Mouse (Mus musculus): Measurements from ENCODE around the gene Col17a1. TPM values are rescaled to one million over a fixed set of nuclear protein-coding genes. Genes with fewer than 3 reads are reported as not detected.

Gene Col17a1
- polyA plus RNA-seq, 1 experiment from 2014 or later: 0.30 TPM

DNA sequence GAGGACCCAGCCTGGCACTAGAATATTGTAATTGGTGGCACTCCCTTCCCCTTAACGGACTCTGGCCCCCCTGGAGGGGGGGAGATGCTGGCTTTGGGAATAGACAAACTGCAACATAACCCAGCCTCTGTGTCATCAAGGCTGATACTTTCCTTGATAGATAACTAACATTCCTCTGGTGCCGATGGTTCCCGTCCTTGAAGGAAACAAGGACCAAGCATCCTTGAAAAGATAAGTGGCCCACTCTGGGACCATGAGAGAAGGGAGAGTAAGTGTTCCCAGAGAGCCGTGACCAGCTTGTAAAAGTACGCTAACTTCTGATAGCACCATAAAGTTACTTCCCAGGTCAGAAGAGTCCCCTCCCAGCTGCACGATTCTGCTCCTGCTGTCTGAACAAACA is 30.6 kb upstream of the Col17a1 start:
- H3K4me3 ChIP-seq (ENCODE audit: low read depth, low read length): no peak overlapping the region
- no peak for TF ChIP-seq CTCF (IDR thresholded peaks at IDR 0.05; ENCODE audit: low read depth)
- no peak overlapping the region for H3K9ac ChIP-seq (ENCODE audit: low read depth, low read length)
- H3K27me3 ChIP-seq (replicated peaks; ENCODE audit: control insufficient read depth, insufficient read depth, low read length): no peaks in the 10 kb centered on the region
- H3K36me3 ChIP-seq (ENCODE audit: control insufficient read depth, insufficient read depth): no peaks in the 10 kb centered on the region
- ATAC-seq: no peak
- 24% methylated on average over 6 of the region's 6 CpGs for WGBS
- H3K9me3 ChIP-seq (ENCODE audit: control insufficient read depth): no peaks in the 10 kb centered on the region
- H3K4me1 ChIP-seq (replicated peaks; ENCODE audit: control insufficient read depth, insufficient read depth, low read length): no peaks in the 10 kb centered on the region
- H3K4me2 ChIP-seq (replicated peaks; ENCODE audit: low read depth): no peak overlapping the region
- H3K27ac ChIP-seq (ENCODE audit: low read depth, low read length): no peak overlapping the region

DNA sequence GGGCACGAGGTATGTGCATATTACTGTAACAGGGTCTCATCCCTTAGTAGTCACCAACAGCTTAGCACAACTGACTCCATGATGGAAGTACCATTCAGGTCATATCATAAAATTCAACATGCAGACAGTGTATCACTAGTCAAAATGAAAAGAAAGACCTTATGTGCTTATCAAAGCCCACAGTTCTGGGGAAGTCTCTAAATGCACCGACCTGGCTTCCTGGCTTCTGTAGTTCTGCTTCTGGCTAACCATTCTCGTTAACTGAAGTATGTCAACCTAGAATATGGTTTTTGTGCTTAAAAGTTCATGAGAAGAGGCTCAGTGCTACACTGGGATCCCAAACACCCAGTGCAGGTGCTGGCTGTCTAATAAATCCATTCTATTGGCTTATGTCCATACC is 27.3 kb upstream of the Col17a1 start:
- Histone ChIP-seq H3K4me1 (replicated peaks; ENCODE audit: control insufficient read depth, insufficient read depth, low read length) (no peaks in the 10 kb centered on the region), H3K9ac (ENCODE audit: low read depth, low read length) (no peak overlapping the region), H3K4me2 (replicated peaks; ENCODE audit: low read depth) (no peak overlapping the region), H3K27ac (ENCODE audit: low read depth, low read length) (no peak overlapping the region), H3K9me3 (ENCODE audit: control insufficient read depth) (no peaks in the 10 kb centered on the region), H3K4me3 (ENCODE audit: low read depth, low read length) (no peak overlapping the region), H3K36me3 (ENCODE audit: control insufficient read depth, insufficient read depth) (no peaks in the 10 kb centered on the region), H3K27me3 (replicated peaks; ENCODE audit: control insufficient read depth, insufficient read depth, low read length) (no peaks in the 10 kb centered on the region)
- TF ChIP-seq CTCF (IDR thresholded peaks at IDR 0.05; ENCODE audit: low read depth): no peak
- WGBS: 87% methylated on average over 3 of the region's 3 CpGs
- no peak for ATAC-seq

DNA sequence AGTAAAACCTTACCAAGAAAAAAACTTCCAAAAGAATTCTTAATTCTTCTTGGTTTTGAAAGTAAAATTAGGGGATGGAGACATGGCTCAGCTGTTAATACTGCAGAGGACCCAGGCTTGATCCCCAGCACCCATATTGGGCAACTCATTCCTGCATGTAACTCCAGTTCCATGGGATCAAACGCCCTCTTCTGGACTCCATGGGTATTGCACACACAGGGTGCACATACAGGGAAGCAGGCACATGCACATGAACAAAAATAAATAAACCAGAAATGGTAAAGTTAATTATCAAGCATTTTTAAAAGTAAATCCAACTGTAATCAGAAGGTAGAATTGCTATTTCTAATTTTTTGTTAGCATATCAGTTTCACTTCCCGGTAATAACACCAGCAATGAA is 24.2 kb upstream of the Col17a1 start:
- peak; percentile 29 for TF ChIP-seq CTCF (IDR thresholded peaks at IDR 0.05; ENCODE audit: low read depth)
- Histone ChIP-seq H3K27me3 (replicated peaks; ENCODE audit: control insufficient read depth, insufficient read depth, low read length) (no peaks in the 10 kb centered on the region), H3K4me1 (replicated peaks; ENCODE audit: control insufficient read depth, insufficient read depth, low read length) (no peaks in the 10 kb centered on the region), H3K4me2 (replicated peaks; ENCODE audit: low read depth) (no peak overlapping the region), H3K9ac (ENCODE audit: low read depth, low read length) (no peak overlapping the region), H3K27ac (ENCODE audit: low read depth, low read length) (no peak overlapping the region), H3K36me3 (ENCODE audit: control insufficient read depth, insufficient read depth) (no peaks in the 10 kb centered on the region), H3K9me3 (ENCODE audit: control insufficient read depth) (no peaks in the 10 kb centered on the region), H3K4me3 (ENCODE audit: low read depth, low read length) (no peak overlapping the region)
- ATAC-seq: no peak
- WGBS: 64% methylated on average over 2 of the region's 2 CpGs

GRCm38 (mm10) chr19:47713457-47713856 is 21.6 kb upstream of the Col17a1 start:
- H3K27ac ChIP-seq (ENCODE audit: low read depth, low read length): no peak overlapping the region
- ATAC-seq: no peak
- no peaks in the 10 kb centered on the region for H3K4me1 ChIP-seq (replicated peaks; ENCODE audit: control insufficient read depth, insufficient read depth, low read length)
- no peak for TF ChIP-seq CTCF (IDR thresholded peaks at IDR 0.05; ENCODE audit: low read depth)
- no peak overlapping the region for H3K9ac ChIP-seq (ENCODE audit: low read depth, low read length)
- H3K36me3 ChIP-seq (ENCODE audit: control insufficient read depth, insufficient read depth): no peaks in the 10 kb centered on the region
- H3K27me3 ChIP-seq (replicated peaks; ENCODE audit: control insufficient read depth, insufficient read depth, low read length): no peaks in the 10 kb centered on the region
- H3K4me2 ChIP-seq (replicated peaks; ENCODE audit: low read depth): no peak overlapping the region
- 66% methylated on average over 9 of the region's 9 CpGs for WGBS
- no peaks in the 10 kb centered on the region for H3K9me3 ChIP-seq (ENCODE audit: control insufficient read depth)
- H3K4me3 ChIP-seq (ENCODE audit: low read depth, low read length): no peak overlapping the region

- Histone ChIP-seq H3K4me1 (replicated peaks; ENCODE audit: control insufficient read depth, insufficient read depth, low read length) (no peaks in the 10 kb centered on the region), H3K9ac (ENCODE audit: low read depth, low read length) (no peak overlapping the region), H3K27me3 (replicated peaks; ENCODE audit: control insufficient read depth, insufficient read depth, low read length) (no peaks in the 10 kb centered on the region), H3K9me3 (ENCODE audit: control insufficient read depth) (no peaks in the 10 kb centered on the region), H3K36me3 (ENCODE audit: control insufficient read depth, insufficient read depth) (no peaks in the 10 kb centered on the region), H3K4me3 (ENCODE audit: low read depth, low read length) (no peak overlapping the region), H3K27ac (ENCODE audit: low read depth, low read length) (no peak overlapping the region), H3K4me2 (replicated peaks; ENCODE audit: low read depth) (no peak overlapping the region)
- WGBS: 81% methylated on average over 4 of the region's 4 CpGs
- ATAC-seq: no peak
- no peak for TF ChIP-seq CTCF (IDR thresholded peaks at IDR 0.05; ENCODE audit: low read depth)
Measured at GRCm38 (mm10) chr19:47710376-47710775, 18.5 kb upstream of the Col17a1 start.

GRCm38 (mm10) chr19:47705772-47706309 is 13.9 kb upstream of the Col17a1 start:
- 89% methylated on average over 8 of the region's 8 CpGs for whole genome bisulfite sequencing
- Histone ChIP-seq H3K4me1 (replicated peaks; ENCODE audit: control insufficient read depth, insufficient read depth, low read length) (no peaks in the 10 kb centered on the region), H3K9ac (ENCODE audit: low read depth, low read length) (no peak overlapping the region), H3K36me3 (ENCODE audit: control insufficient read depth, insufficient read depth) (no peaks in the 10 kb centered on the region), H3K27ac (ENCODE audit: low read depth, low read length) (no peak overlapping the region), H3K27me3 (replicated peaks; ENCODE audit: control insufficient read depth, insufficient read depth, low read length) (no peaks in the 10 kb centered on the region), H3K4me3 (ENCODE audit: low read depth, low read length) (no peak overlapping the region), H3K4me2 (replicated peaks; ENCODE audit: low read depth) (no peak overlapping the region), H3K9me3 (ENCODE audit: control insufficient read depth) (no peaks in the 10 kb centered on the region)
- no peak for TF ChIP-seq CTCF (IDR thresholded peaks at IDR 0.05; ENCODE audit: low read depth)
- ATAC-seq: no peak

All from intestine, postnatal 0 days (tissue).